Mouse (Mus musculus) liver, embryonic 12.5 days (tissue): ENCODE measurements around the gene Duox1. TPM values are rescaled to one million over a fixed set of nuclear protein-coding genes. Genes with fewer than 3 reads are reported as not detected.
A peak's percentile ranks its signal among the peaks of the same experiment; 100 is the strongest.

Experiments used
- ATAC-seq: fragments of 200-750 bp; cut with Nextera tagmentation; 2 replicates; pipeline ENCODE4 v1.8.0; 2017; ENCODE audit warnings: moderate number of reproducible peaks, mild to moderate bottlenecking, moderate library complexity
- H3K27ac ChIP-seq: fragments of 300-500 bp; sonication (generic); 2 replicates; pipeline ENCODE4 v1.5.1; 2016; ENCODE audit warnings: mild to moderate bottlenecking
- H3K27me3 ChIP-seq: fragments of 300-500 bp; sonication (generic); replicated peaks from 2 replicates; pipeline ENCODE4 v1.6.1; 2016; ENCODE audit warnings: mild to moderate bottlenecking, moderate library complexity
- H3K36me3 ChIP-seq: fragments of 300-500 bp; sonication (generic); 2 replicates; pipeline ENCODE4 v1.6.1; 2016; ENCODE audit warnings: mild to moderate bottlenecking, moderate library complexity
- H3K4me1 ChIP-seq: fragments of 300-500 bp; sonication (generic); 2 replicates; pipeline ENCODE4 v1.6.1; 2016
- H3K4me2 ChIP-seq: fragments of 300-500 bp; sonication (generic); 2 replicates; pipeline ENCODE4 v1.6.1; 2016; ENCODE audit warnings: mild to moderate bottlenecking, moderate library complexity
- H3K4me3 ChIP-seq: fragments of 300-500 bp; sonication (generic); 2 replicates; pipeline ENCODE4 v1.5.1; 2016; ENCODE audit warnings: mild to moderate bottlenecking, moderate library complexity
- H3K9ac ChIP-seq: fragments of 300-500 bp; sonication (generic); 2 replicates; pipeline ENCODE4 v1.6.1; 2016; ENCODE audit warnings: mild to moderate bottlenecking, moderate library complexity
- H3K9me3 ChIP-seq: fragments of 300-500 bp; sonication (generic); replicated peaks from 2 replicates; pipeline ENCODE4 v1.6.1; 2016; ENCODE audit warnings: mild to moderate bottlenecking, moderate library complexity
- WGBS: fragments of 180-500 bp; shearing (Covaris S2); methylation state at CpG from one replicate; pipeline ENCODE4 v1.1.7; 2016; ENCODE audit not compliant: insufficient replicate concordance; 5-methylcytosine and 5-hydroxymethylcytosine counted together
- polyA plus RNA-seq: library from polyadenylated mRNA; unstranded; fragments of >200 nt; fragmentation: Nextera tagmentation; extraction: Ambion mirVana; gene quantifications from 2 replicates; pipeline ENCODE4 v1.2.1, GENCODE M21; 2016

Duox1 gene
- polyA plus RNA-seq, 1 experiment from 2014 or later = not detected

DNA sequence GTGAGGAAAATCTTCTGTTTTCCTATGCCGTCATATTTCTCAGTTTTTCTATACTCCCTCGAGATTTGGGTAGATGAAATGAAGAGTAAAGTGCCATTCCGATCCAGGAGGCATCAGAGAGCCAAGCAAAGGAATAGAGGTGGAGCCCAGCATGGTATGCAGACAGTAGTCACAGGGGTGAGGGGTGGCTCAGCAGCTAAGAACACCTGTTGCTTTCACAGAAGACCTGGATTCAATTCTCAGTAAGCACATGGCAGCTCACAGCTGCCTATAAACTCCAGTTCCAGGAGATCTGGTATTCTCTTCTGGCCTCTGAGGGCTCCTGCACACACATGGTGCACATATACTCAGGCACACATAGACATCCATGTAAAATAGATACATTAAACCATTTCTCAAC lies 56.6 kb downstream of the Duox1 start:
- H3K27ac ChIP-seq = no peak overlapping the region
- no peak overlapping the region for H3K9ac ChIP-seq
- no peak overlapping the region for H3K4me2 ChIP-seq
- H3K4me1 ChIP-seq = peaks cover 44% of the 10 kb centered on the region
- H3K4me3 ChIP-seq = no peak overlapping the region
- no peaks in the 10 kb centered on the region for H3K9me3 ChIP-seq
- WGBS = 60% methylated on average over 3 of the region's 3 CpGs
- H3K36me3 ChIP-seq = no peaks in the 10 kb centered on the region
- ATAC-seq = no peak
- H3K27me3 ChIP-seq = peaks cover 2% of the 10 kb centered on the region; the same call in 1 of the 2 replicates

DNA sequence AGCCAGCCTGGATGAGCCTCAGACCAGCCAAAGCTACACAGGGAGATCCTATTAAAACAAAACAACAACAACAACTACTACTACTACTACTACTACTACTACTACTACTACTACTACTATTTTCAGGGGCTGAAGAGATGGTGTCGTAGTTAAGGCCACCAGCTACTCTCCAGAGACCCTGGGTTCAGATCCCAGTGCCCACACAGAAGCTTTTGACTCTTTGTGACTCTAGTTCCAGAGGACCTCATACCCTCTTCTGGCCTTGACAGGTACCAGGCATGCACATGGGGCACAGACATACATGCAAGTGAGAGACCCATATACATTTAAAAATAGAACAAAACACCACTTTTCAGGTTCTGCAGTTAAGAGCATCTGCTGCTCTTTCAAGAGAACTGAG lies 57.1 kb downstream of the Duox1 start:
- Histone ChIP-seq H3K27ac (no peak overlapping the region), H3K9ac (no peak overlapping the region), H3K4me1 (peaks cover 40% of the 10 kb centered on the region), H3K9me3 (no peaks in the 10 kb centered on the region), H3K27me3 (peaks cover 2% of the 10 kb centered on the region; the same call in 1 of the 2 replicates), H3K36me3 (no peaks in the 10 kb centered on the region), H3K4me3 (no peak overlapping the region), H3K4me2 (no peak overlapping the region)
- 48% methylated on average over 1 of the region's 1 CpGs for WGBS
- no peak for ATAC-seq

DNA sequence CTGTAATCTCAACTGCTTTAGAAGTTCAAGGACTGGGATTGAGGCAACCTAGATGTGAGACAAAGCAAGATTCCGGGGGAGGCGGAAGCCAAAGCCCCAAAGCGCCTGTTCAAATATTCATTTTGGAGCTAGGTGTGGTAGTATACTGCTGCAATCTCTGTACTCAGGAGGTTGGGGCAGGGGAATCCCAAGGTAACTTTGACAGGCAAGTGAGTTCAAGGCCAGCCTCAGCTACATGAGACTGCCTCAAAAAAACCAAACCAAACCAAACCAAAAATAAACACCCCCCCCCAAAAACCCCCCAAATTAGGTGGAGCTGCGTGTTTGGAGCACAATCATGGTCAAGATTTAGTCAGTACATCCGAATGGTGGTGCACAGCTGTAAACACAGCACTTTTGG lies 58.5 kb downstream of the Duox1 start:
- Histone ChIP-seq H3K4me2 (no peak overlapping the region), H3K4me3 (no peak overlapping the region), H3K4me1 (peaks cover 37% of the 10 kb centered on the region), H3K36me3 (no peaks in the 10 kb centered on the region), H3K9ac (no peak overlapping the region), H3K27me3 (peaks cover 2% of the 10 kb centered on the region; the same call in 1 of the 2 replicates), H3K9me3 (no peaks in the 10 kb centered on the region), H3K27ac (no peak overlapping the region)
- ATAC-seq = no peak
- 66% methylated on average over 5 of the region's 5 CpGs for WGBS

DNA sequence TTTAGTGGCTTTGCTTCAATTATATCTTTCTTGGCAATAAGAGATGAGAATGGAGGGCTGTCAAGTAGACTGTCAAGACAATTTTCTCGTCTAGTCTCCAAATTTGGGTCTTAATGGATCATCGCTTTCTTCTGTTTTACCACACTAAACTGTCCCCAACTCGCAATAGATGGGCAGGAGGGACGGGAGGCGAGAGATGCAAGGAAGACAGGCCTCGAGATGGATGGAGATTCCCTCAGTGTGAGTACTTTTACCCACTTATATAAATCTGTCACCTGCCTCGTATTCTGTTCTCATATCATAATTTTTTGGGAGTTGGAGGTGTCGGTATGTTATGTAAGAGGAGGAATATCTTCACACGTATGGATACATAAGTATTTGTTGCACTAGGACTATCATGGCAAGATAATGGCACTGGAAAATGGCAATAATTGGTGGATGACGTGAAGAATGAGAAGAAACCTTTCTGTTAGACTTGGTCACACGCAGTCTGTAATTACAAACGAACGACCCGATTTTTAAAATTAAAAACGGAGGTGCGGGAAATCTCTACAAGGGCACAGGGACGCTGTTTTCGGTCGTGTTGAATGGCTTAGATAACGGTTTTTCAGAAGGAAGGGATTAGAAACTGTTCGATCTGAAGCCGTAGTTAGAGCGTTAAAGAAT lies 59.3 kb downstream of the Duox1 start:
- Histone ChIP-seq H3K4me3 (peak overlapping the region; percentile 59), H3K36me3 (no peaks in the 10 kb centered on the region), H3K27me3 (peaks cover 6% of the 10 kb centered on the region), H3K4me2 (peak overlapping the region; percentile 90), H3K27ac (no peak overlapping the region), H3K4me1 (peaks cover 33% of the 10 kb centered on the region), H3K9me3 (no peaks in the 10 kb centered on the region), H3K9ac (peak overlapping the region; percentile 52; the same call in 1 of the 2 replicates)
- no peak for ATAC-seq
- WGBS = 26% methylated on average over 23 of the region's 23 CpGs

DNA sequence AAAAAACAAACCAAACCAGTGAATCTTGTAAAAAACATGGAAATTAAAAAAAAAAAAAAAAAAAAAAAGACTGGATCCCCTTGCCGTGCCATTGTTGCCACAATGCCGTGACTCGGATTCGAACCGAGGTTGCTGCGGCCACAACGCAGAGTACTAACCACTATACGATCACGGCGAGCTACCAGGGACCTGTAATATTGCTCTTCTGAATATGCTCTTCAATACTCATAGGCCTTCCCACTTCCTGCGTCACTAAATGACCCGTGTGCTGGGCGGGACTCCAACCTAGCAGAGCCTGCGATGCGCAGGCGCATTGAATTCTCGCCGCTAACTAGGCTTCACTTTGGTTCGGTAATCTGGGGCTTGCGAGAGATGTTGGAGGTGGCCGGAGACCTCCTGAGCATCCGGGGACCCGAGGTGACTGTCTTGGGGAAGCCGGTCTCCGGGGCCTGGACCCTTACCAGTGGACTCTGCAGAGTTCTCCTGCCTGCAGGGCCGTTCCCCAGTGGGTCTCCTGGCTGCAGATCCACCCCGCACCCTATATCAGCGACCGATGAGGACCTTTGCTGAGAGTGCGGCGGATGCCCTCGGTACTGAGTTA lies 60.0 kb downstream of the Duox1 start:
- Histone ChIP-seq H3K36me3 (no peaks in the 10 kb centered on the region), H3K4me1 (peaks cover 29% of the 10 kb centered on the region), H3K4me3 (peak overlapping the region; percentile 68), H3K27me3 (peaks cover 4% of the 10 kb centered on the region), H3K27ac (peak overlapping the region; percentile 79), H3K4me2 (peak overlapping the region; percentile 90), H3K9ac (peak overlapping the region; percentile 68), H3K9me3 (no peaks in the 10 kb centered on the region)
- peak; percentile 70 for ATAC-seq
- under 1% methylated on average over 32 of the region's 32 CpGs for WGBS

DNA sequence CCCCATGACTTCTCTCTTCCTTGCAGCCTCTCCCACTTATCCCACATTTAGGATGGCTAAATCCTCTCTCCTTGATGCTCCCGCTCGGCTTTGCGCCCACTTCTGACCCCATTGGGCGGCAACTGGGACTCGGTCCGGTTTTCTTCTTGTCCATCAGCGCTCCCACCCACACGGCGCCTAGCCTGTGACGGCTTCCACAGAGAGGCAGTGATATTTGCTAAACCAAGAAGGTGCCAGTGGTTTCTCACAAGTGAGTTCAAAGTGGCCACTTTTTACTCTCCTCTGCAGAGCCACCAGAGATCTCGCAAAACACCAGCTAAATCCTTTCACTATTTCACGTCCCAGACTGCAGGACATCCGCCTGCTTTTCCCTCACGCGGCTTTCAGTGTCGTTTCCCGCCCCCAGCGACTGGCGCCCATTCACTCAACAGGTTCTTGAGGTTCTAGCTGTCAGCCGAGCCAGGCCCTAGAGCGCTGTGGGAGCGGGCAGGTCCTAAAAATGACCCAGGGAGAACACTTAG lies 60.6 kb downstream of the Duox1 start:
- Histone ChIP-seq H3K9ac (peak overlapping the region; percentile 68), H3K9me3 (no peaks in the 10 kb centered on the region), H3K4me3 (peak overlapping the region; percentile 68), H3K27ac (peak overlapping the region; percentile 79), H3K27me3 (peaks cover 4% of the 10 kb centered on the region), H3K4me2 (peak overlapping the region; percentile 90), H3K4me1 (peaks cover 32% of the 10 kb centered on the region), H3K36me3 (no peaks in the 10 kb centered on the region)
- under 1% methylated on average over 22 of the region's 22 CpGs for WGBS
- no peak for ATAC-seq

DNA sequence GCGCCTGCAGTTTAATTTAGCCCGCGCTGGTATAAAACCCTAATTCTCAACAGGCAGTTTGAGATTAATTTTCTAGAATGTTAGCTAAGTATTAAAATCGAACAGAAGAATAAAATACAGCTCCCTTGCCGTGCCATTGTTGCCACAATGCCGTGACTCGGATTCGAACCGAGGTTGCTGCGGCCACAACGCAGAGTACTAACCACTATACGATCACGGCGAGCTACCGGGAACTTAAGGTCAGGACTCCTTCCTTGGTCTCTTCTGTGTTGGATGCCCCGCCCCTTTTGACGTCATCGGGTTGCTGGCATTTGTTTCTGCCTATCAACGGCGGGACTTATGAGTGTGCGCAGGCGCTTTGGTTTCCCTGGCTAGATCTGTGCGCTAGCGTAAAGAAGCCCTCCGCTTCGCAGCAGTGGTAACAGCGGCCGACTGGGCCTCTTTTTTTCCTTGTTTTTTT lies 61.8 kb downstream of the Duox1 start:
- H3K27ac ChIP-seq = peak overlapping the region; percentile 87
- H3K27me3 ChIP-seq = peaks cover 4% of the 10 kb centered on the region
- H3K9ac ChIP-seq = peak overlapping the region; percentile 77
- peak overlapping the region; percentile 82 for H3K4me2 ChIP-seq
- under 1% methylated on average over 28 of the region's 28 CpGs for WGBS
- H3K4me3 ChIP-seq = peak overlapping the region; percentile 76
- peak; percentile 86 for ATAC-seq
- H3K9me3 ChIP-seq = no peaks in the 10 kb centered on the region
- no peaks in the 10 kb centered on the region for H3K36me3 ChIP-seq
- peaks cover 32% of the 10 kb centered on the region for H3K4me1 ChIP-seq

DNA sequence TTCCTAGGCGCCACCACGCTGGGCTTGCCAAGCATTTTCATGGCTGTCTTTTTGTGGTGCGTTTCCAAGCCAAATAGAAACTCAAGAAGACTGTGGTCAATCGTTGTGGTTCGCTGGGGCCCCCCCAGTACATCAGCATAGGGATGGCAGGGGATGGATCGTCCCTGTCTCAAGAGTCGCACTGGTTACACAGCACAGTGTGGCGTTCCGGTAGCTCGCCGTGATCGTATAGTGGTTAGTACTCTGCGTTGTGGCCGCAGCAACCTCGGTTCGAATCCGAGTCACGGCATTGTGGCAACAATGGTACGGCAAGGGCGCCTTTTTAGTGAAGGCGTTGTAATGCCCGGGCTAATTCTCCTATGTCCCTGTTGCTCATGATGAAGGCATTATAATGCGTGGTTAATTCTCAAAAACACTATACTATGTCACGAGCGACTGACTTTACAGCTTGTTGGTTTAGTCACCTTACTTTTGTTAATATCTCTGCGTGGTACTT lies 62.3 kb downstream of the Duox1 start:
- H3K4me2 ChIP-seq = peak overlapping the region; percentile 82
- peaks cover 4% of the 10 kb centered on the region for H3K27me3 ChIP-seq
- H3K4me1 ChIP-seq = peaks cover 32% of the 10 kb centered on the region
- peak overlapping the region; percentile 87 for H3K27ac ChIP-seq
- WGBS = under 1% methylated on average over 26 of the region's 26 CpGs
- H3K4me3 ChIP-seq = peak overlapping the region; percentile 76
- H3K36me3 ChIP-seq = no peaks in the 10 kb centered on the region
- peak overlapping the region; percentile 77 for H3K9ac ChIP-seq
- ATAC-seq = peak; percentile 85
- H3K9me3 ChIP-seq = no peaks in the 10 kb centered on the region

DNA sequence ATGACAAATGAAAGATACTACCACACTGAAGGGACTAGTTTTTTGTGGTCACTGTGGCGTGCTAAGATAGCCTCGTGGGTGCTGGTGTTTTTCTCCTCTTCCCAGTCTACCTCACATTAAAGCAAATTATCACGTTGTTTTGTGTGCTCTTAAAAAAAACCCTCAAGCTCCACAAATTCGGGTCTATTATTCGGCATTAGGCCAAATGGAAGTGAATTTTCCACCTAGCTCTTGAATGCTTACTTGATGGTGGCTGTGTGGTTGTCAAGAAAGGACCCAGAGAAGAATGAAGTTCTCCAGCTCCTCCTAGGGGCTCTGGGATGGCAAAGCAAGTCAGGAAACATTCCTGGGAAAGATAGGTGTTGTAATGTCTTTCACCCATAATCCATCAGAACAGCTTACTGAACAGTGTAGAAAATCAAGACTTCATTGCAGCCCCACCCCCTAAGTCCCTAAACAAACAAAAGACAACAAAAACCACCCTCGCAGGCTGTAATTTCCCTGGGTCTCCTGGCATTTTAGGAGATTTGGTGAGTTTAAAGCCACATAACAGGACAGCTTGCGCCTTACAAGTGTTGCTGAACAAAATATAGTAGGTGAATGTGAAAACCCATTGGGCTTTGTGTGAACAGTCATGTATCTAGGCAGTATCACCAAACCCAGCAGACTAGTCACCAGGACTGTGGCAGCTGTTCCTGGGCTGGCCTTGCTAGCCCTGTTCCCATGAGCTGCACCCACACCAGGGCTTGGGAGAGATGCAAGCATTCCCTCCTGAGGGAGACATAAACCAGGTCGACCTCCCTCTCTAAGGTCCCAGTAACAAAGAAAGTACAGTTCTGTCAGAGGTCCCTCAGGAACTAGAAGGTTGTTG lies 63.2 kb downstream of the Duox1 start:
- H3K4me1 ChIP-seq = peaks cover 32% of the 10 kb centered on the region
- no peaks in the 10 kb centered on the region for H3K9me3 ChIP-seq
- peak overlapping the region; percentile 33 for H3K9ac ChIP-seq
- peak overlapping the region; percentile 76 for H3K4me3 ChIP-seq
- H3K27ac ChIP-seq = 0 out of 2 replicates have a peak overlapping the region, but pooled peaks have one; percentile 12
- H3K36me3 ChIP-seq = no peaks in the 10 kb centered on the region
- no peak for ATAC-seq
- peak overlapping the region; percentile 82 for H3K4me2 ChIP-seq
- 14% methylated on average over 8 of the region's 8 CpGs for WGBS
- H3K27me3 ChIP-seq = peaks cover 4% of the 10 kb centered on the region

DNA sequence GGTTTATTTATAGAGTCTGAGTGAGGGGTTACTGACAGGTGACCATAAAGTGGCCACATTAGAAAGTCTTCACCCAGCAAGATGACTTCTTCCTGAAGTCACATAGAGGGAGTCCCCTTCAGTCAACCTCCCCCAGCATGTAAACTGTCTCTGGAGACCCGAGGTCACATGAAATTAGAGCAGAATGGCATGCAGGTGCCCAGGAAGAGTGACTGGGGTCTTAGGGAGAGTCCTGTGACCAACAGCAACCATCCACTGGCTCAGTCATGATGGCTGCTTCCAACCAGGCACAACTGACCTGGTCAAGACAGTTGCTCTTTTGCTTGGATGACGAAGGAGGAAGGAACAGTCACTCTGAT lies 63.8 kb downstream of the Duox1 start:
- H3K9me3 ChIP-seq = no peaks in the 10 kb centered on the region
- H3K4me3 ChIP-seq = no peak overlapping the region
- no peak overlapping the region for H3K9ac ChIP-seq
- peaks cover 32% of the 10 kb centered on the region for H3K4me1 ChIP-seq
- peaks cover 6% of the 10 kb centered on the region for H3K27me3 ChIP-seq
- H3K27ac ChIP-seq = no peak overlapping the region
- no peaks in the 10 kb centered on the region for H3K36me3 ChIP-seq
- no peak for ATAC-seq
- 46% methylated on average over 2 of the region's 2 CpGs for WGBS
- H3K4me2 ChIP-seq = no peak overlapping the region

DNA sequence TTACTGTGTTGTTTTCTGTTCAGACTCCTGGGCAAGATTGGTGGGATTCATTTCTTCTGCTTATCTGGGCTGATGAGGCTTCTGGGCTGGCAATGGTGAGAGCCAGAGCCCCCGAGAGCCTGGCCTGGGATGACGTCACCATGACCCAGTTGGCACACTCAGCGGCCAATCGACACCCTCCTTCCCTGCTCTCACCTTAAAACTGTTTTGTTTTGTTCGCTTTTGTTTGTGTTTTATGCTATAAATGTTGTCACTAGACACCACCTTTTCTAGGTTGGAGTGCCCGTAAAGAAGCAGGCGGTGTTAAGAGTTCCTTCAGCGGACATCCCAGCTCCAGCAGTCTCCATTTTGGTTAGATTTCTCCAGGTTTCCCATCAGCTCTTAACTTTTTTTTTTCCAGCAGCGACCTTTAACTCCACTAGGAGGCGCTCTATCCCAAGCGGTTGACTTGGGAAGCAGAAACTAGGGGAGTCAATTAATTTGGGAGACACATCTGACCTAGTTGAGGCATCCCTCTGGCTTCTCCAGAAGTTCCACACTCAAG lies 65.4 kb downstream of the Duox1 start:
- no peak overlapping the region; the same call in 1 of the 2 replicates for H3K9ac ChIP-seq
- peaks cover 26% of the 10 kb centered on the region for H3K4me1 ChIP-seq
- no peak overlapping the region for H3K27ac ChIP-seq
- peak overlapping the region; percentile 61 for H3K4me2 ChIP-seq
- H3K27me3 ChIP-seq = peaks cover 6% of the 10 kb centered on the region
- 7% methylated on average over 11 of the region's 11 CpGs for WGBS
- no peaks in the 10 kb centered on the region for H3K36me3 ChIP-seq
- no peak for ATAC-seq
- H3K9me3 ChIP-seq = no peaks in the 10 kb centered on the region
- peak overlapping the region; percentile 40 for H3K4me3 ChIP-seq
